Mouse (Mus musculus) left cerebral cortex, adult 2 months (tissue): Measurements from ENCODE around the gene Map3k5. TPM values are rescaled to one million over a fixed set of nuclear protein-coding genes. Genes with fewer than 3 reads are reported as not detected.
"Not testable (repeated sequence)": the region's sequence is repeated elsewhere in the genome, so short reads cannot be mapped to it uniquely, and the experiment has no call there.

ENCODE experiments used
- DNase-seq, 2 experiments: peaks; one replicate each; pipeline ENCODE4 v3.0.0; 2021 to 2022; ENCODE audit warnings: low spot score in 2 of 2, mixed read lengths in 1 of 2; ENCODE audit errors: extremely low spot score in 1 of 2
- H3K27ac ChIP-seq: fragments of 200-600 bp; 2 replicates; pipeline ENCODE4 v1.8.1; 2022
- H3K4me3 ChIP-seq: fragments of 200-600 bp; 2 replicates; pipeline ENCODE4 v1.8.1; 2022
- CTCF ChIP-seq: fragments of 200-600 bp; IDR thresholded peaks from 2 replicates; pipeline ENCODE4 v1.8.1; 2022; ENCODE audit warnings: antibody characterized with exemption, mild to moderate bottlenecking, moderate library complexity
- intact Hi-C: fragments of 180-260 bp; cut with DNase I; formaldehyde crosslinking; loops from one replicate; pipeline ENCODE4 v1.15.1; 2025
- total RNA-seq, 2 experiments: library from RNA; stranded (reverse); gene quantifications; 2 replicates each; pipeline ENCODE4 v1.2.3; 2021

Gene Map3k5
- total RNA-seq, 2 experiments from 2014 or later = 48.4 to 52.7 TPM

- intact Hi-C loops = no loop called here
- no peak overlapping the region for H3K27ac ChIP-seq
- H3K4me3 ChIP-seq = no peak overlapping the region
- DNase-seq = no peak
- TF ChIP-seq CTCF = no peak
Measured at GRCm38 (mm10) chr10:19910516-19910915, 23.8 kb upstream of the Map3k5 start.

DNA sequence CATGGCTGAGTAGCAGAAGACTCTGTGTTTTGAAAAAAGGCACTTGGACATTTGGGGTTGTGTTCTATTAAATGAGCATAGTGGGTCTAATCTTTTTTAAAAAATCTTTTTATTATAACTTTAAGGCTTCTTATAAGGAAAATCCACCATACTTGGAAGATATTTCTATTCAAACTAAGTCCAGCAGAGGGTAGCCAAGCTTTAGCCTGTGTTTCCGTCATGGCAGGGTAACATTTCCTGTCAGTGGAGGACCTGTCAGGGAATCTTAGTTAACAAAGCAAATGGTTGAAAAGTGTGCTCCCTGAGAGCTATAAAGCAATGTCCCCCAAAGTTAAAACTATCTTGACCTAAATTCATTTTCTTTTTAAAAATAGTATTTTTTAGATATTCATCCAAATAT is 22.7 kb upstream of the Map3k5 start:
- peak; percentile 20; the same call in 1 of the 2 replicates for TF ChIP-seq CTCF
- Histone ChIP-seq H3K4me3 (no peak overlapping the region), H3K27ac (no peak overlapping the region)
- no peak for DNase-seq
- intact Hi-C loops = no loop called here

GRCm38 (mm10) chr10:19913806-19914205 is 20.5 kb upstream of the Map3k5 start:
- no peak for TF ChIP-seq CTCF
- intact Hi-C loops = no loop called here
- Histone ChIP-seq H3K4me3 (no peak overlapping the region), H3K27ac (no peak overlapping the region)
- no peak for DNase-seq

GRCm38 (mm10) chr10:19915301-19915700 is 19.0 kb upstream of the Map3k5 start:
- intact Hi-C loops = loop anchor here (1.0 kb wide), 1 partner anchor 13 kb away; no protein-coding TSS in a partner anchor
- peak; percentile 50 to 65 for DNase-seq
- H3K4me3 ChIP-seq = no peak overlapping the region
- TF ChIP-seq CTCF = peak; percentile 74
- H3K27ac ChIP-seq = no peak overlapping the region

GRCm38 (mm10) chr10:19922410-19922809 is 11.9 kb upstream of the Map3k5 start:
- H3K27ac ChIP-seq = no peak overlapping the region
- H3K4me3 ChIP-seq = no peak overlapping the region
- DNase-seq = no peak
- intact Hi-C loops = no loop called here
- TF ChIP-seq CTCF = no peak

DNA sequence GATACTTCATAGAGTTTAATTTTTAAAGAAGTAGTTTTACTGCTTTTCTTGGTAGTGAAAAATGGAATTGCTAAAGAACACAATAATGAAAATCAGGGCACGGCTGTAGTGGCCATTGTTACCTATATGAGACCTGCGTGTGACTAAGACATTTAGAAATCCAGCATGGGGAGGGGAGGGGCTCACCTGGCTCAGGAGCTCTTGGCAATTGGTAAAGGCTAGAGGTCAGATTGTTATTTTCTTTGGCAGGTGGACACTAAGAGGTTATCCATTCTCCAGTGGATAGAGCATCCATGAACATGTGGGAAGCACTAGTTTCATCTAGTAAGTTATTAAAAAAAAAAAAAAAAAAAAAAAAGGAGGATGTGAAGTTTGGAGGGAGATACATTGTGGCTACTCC is 10.0 kb upstream of the Map3k5 start:
- no peak for TF ChIP-seq CTCF
- intact Hi-C loops = no loop called here
- no peak overlapping the region for H3K27ac ChIP-seq
- DNase-seq = no peak
- H3K4me3 ChIP-seq = no peak overlapping the region

GRCm38 (mm10) chr10:19926391-19926897 is 7.8 kb upstream of the Map3k5 start:
- H3K27ac ChIP-seq, H3K4me3 ChIP-seq, DNase-seq, intact Hi-C loops: not testable (repeated sequence)

- no peak for DNase-seq
- intact Hi-C loops = loop anchor here (1.0 kb wide), 1 partner anchor 13 kb away; no protein-coding TSS in a partner anchor
- no peak overlapping the region for H3K27ac ChIP-seq
- H3K4me3 ChIP-seq = no peak overlapping the region
- TF ChIP-seq CTCF = no peak
Measured at GRCm38 (mm10) chr10:19928205-19928604, 6.1 kb upstream of the Map3k5 start.

DNA sequence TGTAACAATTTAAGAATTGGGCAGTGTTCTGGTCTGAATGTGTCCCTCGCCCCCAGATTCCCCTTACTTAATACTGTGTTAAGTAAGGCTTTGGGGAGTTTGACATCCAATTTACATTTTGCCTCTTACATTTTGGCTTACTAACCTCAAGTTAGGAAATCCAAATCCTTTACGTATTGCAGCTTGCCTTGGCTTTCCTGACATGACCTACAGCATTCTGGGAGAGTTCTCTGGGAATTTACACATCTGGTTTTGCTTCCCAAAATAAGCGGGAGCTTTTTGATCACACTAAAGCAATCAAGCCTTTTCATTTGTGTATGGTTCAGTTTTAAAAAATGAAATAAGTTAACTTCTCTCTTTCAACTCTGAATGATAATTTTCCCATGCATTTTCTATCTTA is 1.3 kb upstream of the Map3k5 start:
- no peak overlapping the region for H3K27ac ChIP-seq
- peak overlapping the region; percentile 92 for H3K4me3 ChIP-seq
- DNase-seq = no peak
- intact Hi-C loops = loop anchor here (5.0 kb wide), 1 partner anchor 189 kb away; no protein-coding TSS in a partner anchor
- no peak for TF ChIP-seq CTCF

DNA sequence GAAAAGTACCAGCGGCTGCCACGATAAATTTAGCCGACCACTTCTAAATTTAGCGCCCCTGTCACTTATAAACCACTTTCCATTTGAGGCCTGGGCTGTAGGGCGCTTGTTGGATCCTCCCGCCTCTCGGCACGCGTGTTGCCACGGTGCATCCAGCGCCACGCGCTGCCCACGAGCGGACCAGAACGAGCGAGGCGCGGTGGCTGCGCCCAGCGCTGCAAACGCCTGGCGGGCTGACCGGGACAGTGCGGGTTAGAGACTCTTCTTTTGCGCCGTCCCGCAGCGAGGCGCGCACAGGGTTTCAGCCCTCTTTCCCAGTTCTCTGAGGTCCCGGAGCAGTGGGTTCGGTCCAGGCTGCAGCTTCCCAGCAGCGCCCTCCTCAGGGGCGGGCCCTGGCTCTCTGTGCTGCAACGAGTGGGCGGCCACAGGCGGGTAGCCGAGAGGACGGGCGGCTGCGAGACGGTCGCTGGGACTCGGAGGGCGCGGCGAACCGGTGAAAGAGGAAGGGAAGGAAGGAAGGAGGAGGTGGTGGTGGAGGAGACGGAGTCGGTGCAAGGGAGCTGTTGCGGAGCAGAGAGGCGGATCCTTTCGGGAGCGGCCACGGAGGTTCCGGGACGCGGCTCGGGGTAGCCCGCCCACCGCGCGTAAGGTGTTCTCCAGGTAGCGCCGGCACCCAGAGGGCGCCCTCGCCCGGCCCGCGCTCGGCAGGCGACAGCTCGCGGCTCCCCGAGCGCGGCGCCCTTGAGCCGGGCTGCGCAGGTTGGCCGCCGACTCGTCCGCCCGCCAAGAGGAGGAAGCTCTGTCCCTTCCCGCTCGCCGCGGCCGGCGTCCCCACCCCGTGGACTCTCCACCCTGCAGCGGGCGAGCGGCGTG is 525 bp upstream of the Map3k5 start:
- peak; percentile 77 to 84 for DNase-seq
- peak overlapping the region; percentile 92 for H3K4me3 ChIP-seq
- peak overlapping the region; percentile 93 for H3K27ac ChIP-seq
- intact Hi-C loops = loop anchor here (1.0 to 5.0 kb wide), 3 partner anchors 73 to 189 kb away; no protein-coding TSS in a partner anchor
- TF ChIP-seq CTCF = peak; percentile 46

- intact Hi-C loops = loop anchor here (2.0 kb wide), 1 partner anchor 72 kb away; no protein-coding TSS in a partner anchor
- Histone ChIP-seq H3K27ac (peak overlapping the region; percentile 24; the same call in 1 of the 2 replicates), H3K4me3 (peak overlapping the region; percentile 92)
- DNase-seq = no peak
- no peak for TF ChIP-seq CTCF
Measured at GRCm38 (mm10) chr10:19935295-19935623, 987 bp downstream of the Map3k5 start.

GRCm38 (mm10) chr10:19935821-19936367 is 1.6 kb downstream of the Map3k5 start:
- no peak for DNase-seq
- Histone ChIP-seq H3K4me3 (peak overlapping the region; percentile 92), H3K27ac (peak overlapping the region; percentile 15; the same call in 1 of the 2 replicates)
- TF ChIP-seq CTCF = no peak
- intact Hi-C loops = loop anchor here (2.0 kb wide), 1 partner anchor 71 kb away; no protein-coding TSS in a partner anchor
